Mouse (Mus musculus): ENCODE measurements around the gene Nup98. TPM values are rescaled to one million over a fixed set of nuclear protein-coding genes. Genes with fewer than 3 reads are reported as not detected.

Nup98 gene
- polyA plus RNA-seq, 1 experiment: 16.1 TPM

DNA sequence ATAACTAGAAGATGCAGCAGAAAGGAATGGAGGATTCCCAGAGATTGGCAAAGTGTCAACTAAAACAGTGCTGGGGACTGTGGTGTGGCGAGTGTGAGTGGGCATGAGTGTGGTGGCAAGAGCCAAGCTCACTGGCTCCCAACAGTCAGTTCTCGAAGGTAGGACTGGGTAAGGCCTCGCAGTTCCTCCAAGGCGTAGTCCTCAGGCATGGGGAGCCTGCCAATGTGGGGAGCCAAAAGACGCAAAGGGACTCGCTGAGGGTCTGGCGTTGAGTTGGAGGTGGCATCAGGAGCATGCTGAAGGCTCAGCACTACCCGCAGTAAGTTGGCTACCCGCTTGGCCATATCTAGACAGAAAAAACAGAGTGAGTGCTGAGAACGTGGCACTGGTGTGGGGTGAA, 89.7 kb downstream of the Nup98 start:
- Histone ChIP-seq H3K4me3 (no peak overlapping the region), H3K27me3 (ENCODE audit: control insufficient read depth, insufficient read depth, insufficient read length) (no peaks in the 10 kb centered on the region), H3K4me2 (ENCODE audit: low read depth) (no peak overlapping the region), H3ac (ENCODE audit: control insufficient read depth, insufficient read length) (no peak overlapping the region), H3K36me3 (ENCODE audit: control insufficient read depth, insufficient read depth) (peaks cover 50% of the 10 kb centered on the region), H3K79me2 (ENCODE audit: control insufficient read depth, insufficient read depth) (no peaks in the 10 kb centered on the region)
- TF ChIP-seq E2F4 (IDR thresholded peaks at IDR 0.05; ENCODE audit: insufficient read depth) (no peak), POLR2AphosphoS2 (IDR thresholded peaks at IDR 0.05; ENCODE audit: insufficient read length, low read depth) (peak; percentile 22), SRF (IDR thresholded peaks at IDR 0.05; ENCODE audit: control insufficient read depth, insufficient read length, low read depth) (no peak), POLR2A (IDR thresholded peaks at IDR 0.05; ENCODE audit: insufficient read length, low read depth) (no peak)

DNA sequence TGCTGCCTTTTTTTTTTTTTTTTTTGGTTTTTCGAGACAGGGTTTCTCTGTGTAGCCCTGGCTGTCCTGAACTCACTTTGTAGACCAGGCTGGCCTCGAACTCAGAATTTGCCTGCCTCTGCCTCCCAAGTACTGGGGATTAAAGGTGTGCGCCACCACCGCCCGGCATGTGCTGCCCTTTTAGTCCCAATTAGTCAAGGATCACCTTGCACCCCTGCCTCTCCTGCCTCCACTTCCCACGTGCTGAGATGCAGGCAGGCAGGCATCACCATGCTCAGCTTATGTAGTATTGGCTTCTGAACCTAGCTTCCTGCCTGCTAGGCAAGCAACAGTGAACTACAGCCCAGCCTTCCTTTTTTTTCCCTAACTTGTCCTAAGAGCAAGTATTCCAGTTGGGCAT, 92.6 kb downstream of the Nup98 start:
- Histone ChIP-seq H3K4me3 (no peak overlapping the region), H3ac (ENCODE audit: control insufficient read depth, insufficient read length) (no peak overlapping the region), H3K79me2 (ENCODE audit: control insufficient read depth, insufficient read depth) (no peaks in the 10 kb centered on the region), H3K36me3 (ENCODE audit: control insufficient read depth, insufficient read depth) (peaks cover 30% of the 10 kb centered on the region), H3K4me2 (ENCODE audit: low read depth) (no peak overlapping the region), H3K27me3 (ENCODE audit: control insufficient read depth, insufficient read depth, insufficient read length) (peaks cover 8% of the 10 kb centered on the region)
- peak; percentile 15 for TF ChIP-seq POLR2A (IDR thresholded peaks at IDR 0.05; ENCODE audit: insufficient read length, low read depth)
- peak; percentile 66 for TF ChIP-seq POLR2AphosphoS2 (IDR thresholded peaks at IDR 0.05; ENCODE audit: insufficient read length, low read depth)
- TF ChIP-seq MYOG (IDR thresholded peaks at IDR 0.05; ENCODE audit: control insufficient read depth in 1 of 3, insufficient read depth in 1 of 3, insufficient read length in 2 of 3, low read depth in 2 of 3): no peak

DNA sequence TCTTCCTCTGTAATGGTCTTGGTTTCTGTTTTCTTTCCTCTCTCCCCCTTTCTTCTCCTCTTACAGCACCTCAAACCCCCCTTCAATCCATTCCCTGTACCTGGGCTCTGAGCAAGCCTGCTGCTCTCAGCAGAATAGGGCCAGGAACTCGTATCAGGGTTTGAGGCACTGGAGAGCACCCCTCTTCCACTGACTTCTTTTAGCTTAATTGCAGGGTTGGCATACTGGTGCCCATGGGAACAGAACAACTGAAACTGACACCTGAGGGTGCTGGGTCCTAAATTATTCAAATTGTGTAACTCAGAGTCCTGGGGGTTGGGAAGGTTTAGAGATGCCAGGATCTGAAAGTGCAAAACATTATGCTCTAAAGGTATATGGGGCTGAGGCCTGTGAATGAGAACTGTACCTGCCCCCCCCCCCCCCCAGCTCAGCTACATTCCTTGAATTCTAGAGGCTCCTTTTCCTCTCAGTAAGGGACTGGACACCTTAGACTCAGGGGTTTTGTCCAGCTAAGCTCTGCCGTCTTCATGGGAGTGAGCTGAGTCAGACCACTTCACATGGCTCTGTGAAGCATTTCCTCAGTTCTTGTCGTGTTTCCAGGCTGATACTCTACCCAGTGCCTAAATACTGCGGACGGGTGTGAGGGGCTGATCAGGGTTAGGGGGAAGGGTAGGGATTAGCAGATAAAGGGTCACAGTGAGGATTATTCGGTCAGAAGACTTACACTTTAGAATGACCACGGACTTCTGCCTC, 93.2 kb downstream of the Nup98 start, which contains the start of gene Chrna10:
Gene Chrna10 (minus strand): TSS at position 250 of the 753 bp plus-strand sequence.
- no peak within 1 kb of the TSS for H3K4me3 ChIP-seq
- no peak for TF ChIP-seq TCF12 (IDR thresholded peaks at IDR 0.05; ENCODE audit: insufficient read depth, poor library complexity, severe bottlenecking)
- TF ChIP-seq POLR2A (IDR thresholded peaks at IDR 0.05; ENCODE audit: insufficient read length, low read depth): no peak
- peak; percentile 18 for TF ChIP-seq POLR2AphosphoS2 (IDR thresholded peaks at IDR 0.05; ENCODE audit: insufficient read length, low read depth)
- no peak for TF ChIP-seq SRF (IDR thresholded peaks at IDR 0.05; ENCODE audit: control insufficient read depth, insufficient read length, low read depth)
- TF ChIP-seq TCF3 (IDR thresholded peaks at IDR 0.05; ENCODE audit: insufficient read length, low read depth): no peak
- no peak for TF ChIP-seq MAX (IDR thresholded peaks at IDR 0.05; ENCODE audit: low read depth)
- TF ChIP-seq MYOG (IDR thresholded peaks at IDR 0.05; ENCODE audit: control insufficient read depth in 1 of 3, insufficient read depth in 1 of 3, insufficient read length in 2 of 3, low read depth in 2 of 3): no peak
- no peak for TF ChIP-seq USF1 (IDR thresholded peaks at IDR 0.05; ENCODE audit: low read depth)
- no peak for TF ChIP-seq REST (IDR thresholded peaks at IDR 0.05; ENCODE audit: insufficient read depth, insufficient read length)

DNA sequence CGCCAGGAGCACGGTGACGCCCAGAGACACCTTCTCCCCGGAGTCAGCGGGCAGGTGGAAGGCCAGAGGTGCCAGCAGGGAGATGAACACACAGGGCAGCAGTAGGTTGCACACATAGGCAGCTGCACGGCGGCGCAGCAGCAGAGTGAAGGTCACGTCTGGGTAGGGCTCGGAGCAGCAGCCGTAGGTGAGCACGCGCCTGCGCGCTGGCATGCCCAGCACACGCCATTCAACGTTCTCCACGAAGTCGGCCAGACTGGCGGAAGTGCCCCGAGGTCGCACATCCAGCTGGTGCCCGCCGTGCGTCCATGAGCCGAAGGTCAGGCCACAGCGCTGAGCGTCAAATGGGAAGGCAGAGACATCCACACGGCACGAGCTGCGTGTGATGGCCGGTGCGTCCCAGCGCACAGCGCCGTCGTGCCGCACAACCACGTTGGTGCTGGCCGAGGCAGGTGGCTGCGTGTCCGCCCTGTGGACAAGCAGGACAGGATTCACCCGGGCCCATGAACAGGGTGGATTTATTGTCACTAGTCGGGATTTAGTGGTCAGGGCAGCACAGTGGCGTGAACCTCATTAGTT, 96.7 kb downstream of the Nup98 start:
- Histone ChIP-seq H3K4me3 (no peak overlapping the region), H3K79me2 (ENCODE audit: control insufficient read depth, insufficient read depth) (no peaks in the 10 kb centered on the region), H3ac (ENCODE audit: control insufficient read depth, insufficient read length) (no peak overlapping the region), H3K36me3 (ENCODE audit: control insufficient read depth, insufficient read depth) (no peaks in the 10 kb centered on the region), H3K27me3 (ENCODE audit: control insufficient read depth, insufficient read depth, insufficient read length) (peaks cover 8% of the 10 kb centered on the region), H3K4me2 (ENCODE audit: low read depth) (no peak overlapping the region)
- TF ChIP-seq MAX (IDR thresholded peaks at IDR 0.05; ENCODE audit: low read depth) (no peak), MYOD1 (IDR thresholded peaks at IDR 0.05; ENCODE audit: control insufficient read depth in 1 of 3, insufficient read length in 2 of 3, low read depth in 2 of 3) (peak in 1 of 3 experiments; percentile 9), POLR2AphosphoS2 (IDR thresholded peaks at IDR 0.05; ENCODE audit: insufficient read length, low read depth) (peak; percentile 72)

More for the DNA sequence above, 93.2 kb downstream of the Nup98 start, which contains the start of gene Chrna10:
- Histone ChIP-seq H3K4me2 (ENCODE audit: low read depth) (no peak within 1 kb of the TSS), H3K79me2 (ENCODE audit: control insufficient read depth, insufficient read depth) (no peaks in the 10 kb centered on the region), H3K36me3 (ENCODE audit: control insufficient read depth, insufficient read depth) (peaks cover 24% of the 10 kb centered on the region), H3K27me3 (ENCODE audit: control insufficient read depth, insufficient read depth, insufficient read length) (peaks cover 8% of the 10 kb centered on the region), H3ac (ENCODE audit: control insufficient read depth, insufficient read length) (no peak within 1 kb of the TSS)

DNA sequence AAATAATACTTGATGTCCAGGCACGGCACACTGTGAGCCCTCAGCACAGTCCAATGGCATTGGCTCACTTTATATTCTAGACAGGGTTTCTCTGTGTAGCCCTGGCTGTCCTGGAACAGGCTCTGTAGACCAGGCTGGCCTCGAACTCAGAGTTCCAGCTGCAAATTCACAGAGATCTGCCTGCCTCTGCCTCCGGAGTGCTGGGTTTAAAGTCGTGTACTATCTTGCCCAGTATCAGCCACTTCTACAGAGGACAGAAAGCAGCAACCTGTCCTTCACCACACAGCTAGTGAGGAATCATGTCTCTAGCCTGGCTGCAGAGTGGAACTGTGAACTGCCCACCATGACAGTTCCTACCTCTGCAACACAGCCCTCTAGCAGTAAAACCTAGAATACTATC, 100.2 kb downstream of the Nup98 start:
- Histone ChIP-seq H3K4me2 (ENCODE audit: low read depth) (no peak overlapping the region), H3K79me2 (ENCODE audit: control insufficient read depth, insufficient read depth) (no peaks in the 10 kb centered on the region), H3ac (ENCODE audit: control insufficient read depth, insufficient read length) (no peak overlapping the region), H3K36me3 (ENCODE audit: control insufficient read depth, insufficient read depth) (no peaks in the 10 kb centered on the region), H3K4me3 (no peak overlapping the region), H3K27me3 (ENCODE audit: control insufficient read depth, insufficient read depth, insufficient read length) (peaks cover 15% of the 10 kb centered on the region)
- TF ChIP-seq POLR2AphosphoS2 (IDR thresholded peaks at IDR 0.05; ENCODE audit: insufficient read length, low read depth) (no peak), SRF (IDR thresholded peaks at IDR 0.05; ENCODE audit: control insufficient read depth, insufficient read length, low read depth) (no peak), E2F4 (IDR thresholded peaks at IDR 0.05; ENCODE audit: insufficient read depth) (no peak), MAX (IDR thresholded peaks at IDR 0.05; ENCODE audit: low read depth) (no peak), TCF12 (IDR thresholded peaks at IDR 0.05; ENCODE audit: insufficient read depth, poor library complexity, severe bottlenecking) (no peak), POLR2A (IDR thresholded peaks at IDR 0.05; ENCODE audit: insufficient read length, low read depth) (no peak), MYOD1 (IDR thresholded peaks at IDR 0.05; ENCODE audit: control insufficient read depth in 1 of 3, insufficient read length in 2 of 3, low read depth in 2 of 3) (no peak), REST (IDR thresholded peaks at IDR 0.05; ENCODE audit: insufficient read depth, insufficient read length) (no peak), CEBPB (IDR thresholded peaks at IDR 0.05; ENCODE audit: insufficient read depth, poor library complexity, severe bottlenecking) (no peak), USF1 (IDR thresholded peaks at IDR 0.05; ENCODE audit: low read depth) (no peak), MYOG (IDR thresholded peaks at IDR 0.05; ENCODE audit: control insufficient read depth in 1 of 3, insufficient read depth in 1 of 3, insufficient read length in 2 of 3, low read depth in 2 of 3) (no peak), TCF3 (IDR thresholded peaks at IDR 0.05; ENCODE audit: insufficient read length, low read depth) (no peak)
